Comparison of ENCODE assay signal across 8 mouse cellular contexts in the genomic region with DNA sequence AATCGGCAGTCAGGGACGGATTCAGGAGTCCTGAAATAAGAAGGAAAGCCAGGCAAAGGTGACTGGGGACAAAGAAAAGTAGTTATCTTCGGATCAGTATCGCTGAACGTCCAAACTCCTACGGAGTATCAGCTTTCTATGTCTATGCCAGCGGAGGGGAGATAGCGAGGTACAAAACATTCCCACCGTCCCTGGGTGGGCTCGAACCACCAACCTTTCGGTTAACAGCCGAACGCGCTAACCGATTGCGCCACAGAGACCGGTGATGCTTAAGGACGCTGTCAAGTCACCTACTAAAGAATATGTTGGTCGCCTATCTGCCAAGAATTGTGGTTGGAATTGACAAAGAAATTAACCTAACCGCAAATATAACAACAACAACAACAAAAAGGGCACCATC. TPM values are rescaled to one million over a fixed set of nuclear protein-coding genes. Genes with fewer than 3 reads are reported as not detected.
A peak's percentile ranks its signal among the peaks of the same experiment; 100 is the strongest.
DNase-seq lines count a peak whose midpoint lies in the region; ATAC-seq and TF ChIP-seq lines count a peak whose summit lies in the region.

No protein-coding gene starts in this region.

- no peaks in the 10 kb centered on the region for H3K27me3 ChIP-seq in cerebellum, adult 2 months (ENCODE audit: control insufficient read depth, insufficient read depth, low read length)
- 0 out of 2 replicates have a peak, but pooled peaks cover 7% of the 10 kb centered on the region for H3K27me3 ChIP-seq in forebrain, postnatal 0 days (ENCODE audit: insufficient read depth, low read length)
- H3K27me3 ChIP-seq in lung, embryonic 15.5 days = peaks cover 37% of the 10 kb centered on the region
- H3K27me3 ChIP-seq in thymus, adult 2 months (ENCODE audit: control insufficient read depth, insufficient read depth, low read length) = peaks cover 3% of the 10 kb centered on the region

- H3K9me3 ChIP-seq in ES-E14 (ENCODE audit: control insufficient read depth, insufficient read depth, low read depth, low read length) = no peaks in the 10 kb centered on the region
- H3K9me3 ChIP-seq in forebrain, postnatal 0 days (ENCODE audit: low read length) = no peaks in the 10 kb centered on the region
- H3K9me3 ChIP-seq in lung, embryonic 15.5 days = no peaks in the 10 kb centered on the region

- ATAC-seq in forebrain, postnatal 0 days = peak; percentile 80
- peak; percentile 68; the same call in 1 of the 2 replicates for ATAC-seq in lung, embryonic 15.5 days (ENCODE audit: borderline replicate concordance, extremely low read depth, low FRiP score, low TSS enrichment)

- in situ Hi-C loops in ES-E14 (cut with MboI; ENCODE audit: low sequenced_read_pairs in 2 of 2, unreplicated experiment in 2 of 2) = no loop called here

- no peaks in the 10 kb centered on the region for H3K4me1 ChIP-seq in ES-E14 (ENCODE audit: control insufficient read depth in 2 of 2, insufficient read depth in 2 of 2, low read length in 2 of 2, poor library complexity in 1 of 2)
- H3K4me1 ChIP-seq in cerebellum, adult 2 months (ENCODE audit: control insufficient read depth, insufficient read depth, low read length) = no peaks in the 10 kb centered on the region
- H3K4me1 ChIP-seq in forebrain, postnatal 0 days (ENCODE audit: insufficient read depth) = no peaks in the 10 kb centered on the region
- peaks cover 15% of the 10 kb centered on the region; the same call in 1 of the 2 replicates for H3K4me1 ChIP-seq in lung, embryonic 15.5 days
- peaks cover 10% of the 10 kb centered on the region for H3K4me1 ChIP-seq in olfactory bulb, adult 2 months (ENCODE audit: control insufficient read depth, insufficient read depth, low read length)
- H3K4me1 ChIP-seq in thymus, adult 2 months (replicated peaks; ENCODE audit: control insufficient read depth, insufficient read depth, low read length) = peaks cover 21% of the 10 kb centered on the region

- no peaks in the 10 kb centered on the region for H3K36me3 ChIP-seq in ES-E14 (ENCODE audit: control insufficient read depth, insufficient read depth, low read length, poor library complexity, severe bottlenecking)
- no peaks in the 10 kb centered on the region for H3K36me3 ChIP-seq in forebrain, postnatal 0 days (ENCODE audit: insufficient read depth)
- H3K36me3 ChIP-seq in lung, embryonic 15.5 days = no peaks in the 10 kb centered on the region
- H3K36me3 ChIP-seq in thymus, adult 2 months (ENCODE audit: control insufficient read depth, insufficient read depth, low read length) = no peaks in the 10 kb centered on the region

- H3K27ac ChIP-seq in ES-E14 (ENCODE audit: insufficient read depth, low read depth, low read length, poor library complexity, severe bottlenecking) = no peak overlapping the region
- H3K27ac ChIP-seq in cerebellum, adult 2 months (ENCODE audit: insufficient read depth, low read length) = no peak overlapping the region
- 0 out of 2 replicates have a peak overlapping the region, but pooled peaks have one; percentile 9 for H3K27ac ChIP-seq in forebrain, postnatal 0 days (ENCODE audit: low read depth, low read length)
- no peak overlapping the region for H3K27ac ChIP-seq in lung, embryonic 15.5 days
- no peak overlapping the region for H3K27ac ChIP-seq in olfactory bulb, adult 2 months (ENCODE audit: insufficient read depth, low read depth, low read length)
- H3K27ac ChIP-seq in thymus, adult 2 months (ENCODE audit: control insufficient read depth, insufficient read depth, low read length) = no peak overlapping the region

- DNase-seq in ES-E14 (ENCODE audit: low read depth, low spot score) = peak; percentile 72
- DNase-seq in cerebellum, adult 2 months = peak; percentile 88 to 96
- peak; percentile 95 for DNase-seq in forebrain, postnatal 0 days
- peak; percentile 86 for DNase-seq in heart, postnatal 4 days
- peak; percentile 76 to 94 for DNase-seq in layer of hippocampus, adult 8-10 months (ENCODE audit: low spot score in 2 of 2)
- peak; percentile 87 for DNase-seq in thymus, adult 2 months

- H3K4me3 ChIP-seq in ES-E14 (ENCODE audit: insufficient read depth in 1 of 2, low read depth in 1 of 2, low read length in 2 of 2, poor library complexity in 1 of 2, severe bottlenecking in 1 of 2) = peak overlapping the region; percentile 45 to 72
- H3K4me3 ChIP-seq in cerebellum, adult 2 months (replicated peaks; ENCODE audit: insufficient read depth, low read depth, low read length) = peak overlapping the region; percentile 66
- peak overlapping the region; percentile 60 for H3K4me3 ChIP-seq in forebrain, postnatal 0 days (ENCODE audit: low read depth, low read length)
- H3K4me3 ChIP-seq in lung, embryonic 15.5 days = peak overlapping the region; percentile 53
- peak overlapping the region; percentile 50 for H3K4me3 ChIP-seq in olfactory bulb, adult 2 months (ENCODE audit: insufficient read depth, low read depth, low read length)
- H3K4me3 ChIP-seq in thymus, adult 2 months (ENCODE audit: control insufficient read depth, insufficient read depth, low read length) = peak overlapping the region; percentile 56

- no peak for TF ChIP-seq POLR2A in cerebellum, adult 2 months (IDR thresholded peaks at IDR 0.05; ENCODE audit: borderline replicate concordance, insufficient read depth, low read length)
- no peak for TF ChIP-seq POLR2A in olfactory bulb, adult 2 months (IDR thresholded peaks at IDR 0.05; ENCODE audit: insufficient read depth, low read depth, low read length)
- no peak for TF ChIP-seq POLR2A in thymus, adult 2 months (IDR thresholded peaks at IDR 0.05; ENCODE audit: control insufficient read depth, extremely low read depth, insufficient read depth, low read length, poor library complexity)

- under 1% methylated on average over 20 of the region's 20 CpGs for WGBS in cerebellum, adult 2 months
- under 1% methylated on average over 20 of the region's 20 CpGs for WGBS in forebrain, postnatal 0 days
- WGBS in lung, embryonic 15.5 days = under 1% methylated on average over 20 of the region's 20 CpGs
- WGBS in olfactory bulb, adult 2 months = under 1% methylated on average over 20 of the region's 20 CpGs
- under 1% methylated on average over 20 of the region's 20 CpGs for WGBS in thymus, adult 2 months

- TF ChIP-seq CTCF in cerebellum, adult 2 months (IDR thresholded peaks at IDR 0.05; ENCODE audit: borderline replicate concordance, insufficient read depth, low read depth, low read length) = no peak
- TF ChIP-seq CTCF in forebrain, postnatal 0 days (IDR thresholded peaks at IDR 0.05; ENCODE audit: low read depth) = no peak
- no peak for TF ChIP-seq CTCF in olfactory bulb, adult 2 months (IDR thresholded peaks at IDR 0.05; ENCODE audit: insufficient read depth, low read depth, low read length)
- TF ChIP-seq CTCF in thymus, adult 2 months (IDR thresholded peaks at IDR 0.05; ENCODE audit: borderline replicate concordance, control insufficient read depth, extremely low read depth, insufficient read depth, low read length, poor library complexity) = no peak

- H3K9ac ChIP-seq in ES-E14 (ENCODE audit: insufficient read depth, low read depth, low read length, poor library complexity, severe bottlenecking) = peak overlapping the region; percentile 73
- H3K9ac ChIP-seq in forebrain, postnatal 0 days = peak overlapping the region; percentile 48
- peak overlapping the region; percentile 44 for H3K9ac ChIP-seq in lung, embryonic 15.5 days

- peak overlapping the region; percentile 67 for H3K4me2 ChIP-seq in forebrain, postnatal 0 days (ENCODE audit: low read depth)
- peak overlapping the region; percentile 90 for H3K4me2 ChIP-seq in lung, embryonic 15.5 days

TF ChIP-seq in ES-E14, 5 proteins besides CTCF, POLR2A, EP300 and RAD21:
- TF ChIP-seq MAFK (IDR thresholded peaks at IDR 0.05; ENCODE audit: insufficient read depth, low read depth, low read length) (peak; percentile 90), ZNF384 (IDR thresholded peaks at IDR 0.05; ENCODE audit: low read depth, low read length) (no peak), ZC3H11A (IDR thresholded peaks at IDR 0.05; ENCODE audit: borderline replicate concordance, low read depth, low read length) (no peak), HCFC1 (IDR thresholded peaks at IDR 0.05; ENCODE audit: borderline replicate concordance, insufficient read depth, low read length) (no peak)

RNA-seq across cellular contexts. Expression of gene Fcgr4, which starts 15.0 kb away (rescaled TPM):
- total RNA-seq in ES-E14 (2012; rRNA removed) = 0.49 TPM in 1 of 2 replicates, not detected in the other
- 0.18 and 0.22 TPM in 2 replicates for polyA plus RNA-seq in cerebellum, adult 2 months (2012; rRNA removed)
- total RNA-seq in forebrain, postnatal 0 days (2014; rRNA removed) = 0.76 TPM in 1 of 2 replicates, not detected in the other
- polyA plus RNA-seq in forebrain, postnatal 0 days (2015; fragmentation: Nextera tagmentation; extraction: Ambion mirVana) = 0.44 and 0.67 TPM in 2 replicates
- under 1 TPM; 0.36 to 0.56 TPM for total RNA-seq in heart, postnatal 4 days (2021)
- total RNA-seq in layer of hippocampus, adult 8-10 months (2022) = 1 to 10 TPM in 2 of 4 experiments, not detected in 2; 1.5 to 1.7 TPM
- 0.42 and 0.66 TPM in 2 replicates for polyA plus RNA-seq in lung, embryonic 15.5 days (2015; fragmentation: Nextera tagmentation; extraction: Ambion mirVana)
- polyA plus RNA-seq in olfactory bulb, adult 2 months (2012; ENCODE audit: insufficient read depth, insufficient read length, low replicate concordance, missing spikeins) = not detected in 2 replicates
- polyA plus RNA-seq in thymus, adult 2 months (2012; rRNA removed) = 1.0 and 1.5 TPM in 2 replicates

RNA-seq across cellular contexts. Expression of gene Fcgr3, which starts 31.0 kb away (rescaled TPM):
- 0.32 and 0.40 TPM in 2 replicates for total RNA-seq in ES-E14 (2012; rRNA removed)
- polyA plus RNA-seq in cerebellum, adult 2 months (2012; rRNA removed) = 5.2 and 6.0 TPM in 2 replicates
- 13.5 and 14.9 TPM in 2 replicates for total RNA-seq in forebrain, postnatal 0 days (2014; rRNA removed)
- polyA plus RNA-seq in forebrain, postnatal 0 days (2015; fragmentation: Nextera tagmentation; extraction: Ambion mirVana) = 13.9 and 14.6 TPM in 2 replicates
- total RNA-seq in heart, postnatal 4 days (2021) = 1 to 10 TPM; 4.2 to 4.6 TPM
- total RNA-seq in layer of hippocampus, adult 8-10 months (2022) = 10 to 100 TPM; 10.6 to 67.7 (median 34.1) TPM
- 13.2 and 15.1 TPM in 2 replicates for polyA plus RNA-seq in lung, embryonic 15.5 days (2015; fragmentation: Nextera tagmentation; extraction: Ambion mirVana)
- polyA plus RNA-seq in olfactory bulb, adult 2 months (2012; ENCODE audit: insufficient read depth, insufficient read length, low replicate concordance, missing spikeins) = not detected in 2 replicates
- 16.6 and 20.7 TPM in 2 replicates for polyA plus RNA-seq in thymus, adult 2 months (2012; rRNA removed)

RNA-seq across cellular contexts. Expression of gene Fcgr2b, which starts 57.4 kb away (rescaled TPM):
- 2.4 and 4.5 TPM in 2 replicates for total RNA-seq in ES-E14 (2012; rRNA removed)
- 2.0 and 2.4 TPM in 2 replicates for polyA plus RNA-seq in cerebellum, adult 2 months (2012; rRNA removed)
- total RNA-seq in forebrain, postnatal 0 days (2014; rRNA removed) = 2.2 and 2.3 TPM in 2 replicates
- polyA plus RNA-seq in forebrain, postnatal 0 days (2015; fragmentation: Nextera tagmentation; extraction: Ambion mirVana) = 3.8 and 3.9 TPM in 2 replicates
- total RNA-seq in heart, postnatal 4 days (2021) = 1 to 10 TPM; 1.3 TPM
- 10 to 100 TPM in 2 of 4 experiments, 1 to 10 TPM in 2; 4.2 to 46.4 (median 21.4) TPM for total RNA-seq in layer of hippocampus, adult 8-10 months (2022)
- 2.8 and 3.7 TPM in 2 replicates for polyA plus RNA-seq in lung, embryonic 15.5 days (2015; fragmentation: Nextera tagmentation; extraction: Ambion mirVana)
- polyA plus RNA-seq in olfactory bulb, adult 2 months (2012; ENCODE audit: insufficient read depth, insufficient read length, low replicate concordance, missing spikeins) = not detected in 2 replicates
- 14.7 and 16.4 TPM in 2 replicates for polyA plus RNA-seq in thymus, adult 2 months (2012; rRNA removed)
